Mouse (Mus musculus) neutrophil, adult 5-6 weeks (primary cell): ENCODE data around the gene Dock4. TPM values are rescaled to one million over a fixed set of nuclear protein-coding genes. Genes with fewer than 3 reads are reported as not detected.

Experiments
- ATAC-seq: fragments of 151-379, 151-347 bp; 2 replicates; pipeline ENCODE4 v1.8.0; 2017; ENCODE audit warnings: mild to moderate bottlenecking, moderate TSS enrichment; ENCODE audit not compliant: insufficient number of reproducible peaks, poor library complexity, low FRiP score, severe bottlenecking; ENCODE audit errors: extremely low read depth
- total RNA-seq: library from RNA; stranded (forward); fragments of 200-1000 nt; gene quantifications from 2 replicates; pipeline ENCODE4 v1.2.3, GENCODE M21; 2017

Gene Dock4
- total RNA-seq, 1 experiment from 2014 or later = 7.6 TPM

- ATAC-seq = no peak
Observed at GRCm38 (mm10) chr12:40794066-40794465, 348.3 kb downstream of the Dock4 start.

DNA sequence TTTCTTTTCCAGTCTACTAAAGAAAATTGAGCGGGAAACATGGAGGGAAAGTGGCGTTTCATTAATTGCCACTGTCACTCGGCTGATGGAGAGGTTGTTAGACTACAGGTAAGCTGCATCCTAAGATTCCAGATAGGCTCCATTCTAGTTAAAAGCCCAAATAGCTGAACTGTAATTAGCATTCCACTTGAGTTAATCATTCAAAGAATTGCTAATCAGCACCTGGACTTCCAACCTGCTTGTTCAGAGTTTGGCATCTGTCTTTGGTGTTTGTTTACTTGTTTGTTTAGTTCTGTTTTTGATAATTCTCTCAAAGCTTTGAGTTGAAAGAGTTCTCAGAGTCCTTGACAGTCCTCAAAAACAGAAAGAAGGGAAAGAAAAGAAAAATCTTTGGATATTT is 349.0 kb downstream of the Dock4 start:
- no peak for ATAC-seq

GRCm38 (mm10) chr12:40795768-40796167 is 350.0 kb downstream of the Dock4 start:
- ATAC-seq = no peak

DNA sequence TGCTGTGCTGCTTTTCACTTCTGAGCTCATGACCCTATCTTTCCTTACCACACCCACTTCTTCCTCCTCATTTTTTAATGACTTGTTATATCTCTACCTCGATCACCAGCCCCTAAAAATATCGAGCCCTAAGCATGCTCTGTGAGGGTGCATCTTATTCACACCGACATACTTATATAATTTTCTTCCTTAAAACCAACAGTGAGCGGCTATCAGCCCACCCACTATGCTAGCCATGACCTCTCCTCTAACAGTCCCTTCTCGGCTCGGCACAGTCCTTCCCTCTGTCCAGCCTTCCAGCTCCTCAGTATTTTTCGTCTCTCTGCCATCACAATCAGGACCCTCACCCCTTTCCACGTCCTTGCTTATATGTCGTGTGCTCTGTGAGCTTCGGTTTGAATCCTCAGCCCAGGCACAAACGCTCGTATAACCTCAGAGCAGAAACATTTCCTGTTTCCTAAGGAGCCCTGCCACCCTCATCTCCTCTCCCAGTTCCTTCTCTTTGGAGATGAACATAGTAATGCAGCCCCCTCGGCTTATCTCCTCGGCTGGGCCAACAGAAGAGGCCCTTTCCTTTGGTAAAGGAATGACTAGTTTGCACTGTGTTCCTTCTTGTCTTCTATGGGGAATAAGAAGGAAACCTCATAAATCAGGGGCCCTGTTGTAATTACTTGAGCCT is 351.2 kb downstream of the Dock4 start:
- no peak for ATAC-seq

GRCm38 (mm10) chr12:40797561-40798343 is 352.0 kb downstream of the Dock4 start:
- ATAC-seq = no peak

DNA sequence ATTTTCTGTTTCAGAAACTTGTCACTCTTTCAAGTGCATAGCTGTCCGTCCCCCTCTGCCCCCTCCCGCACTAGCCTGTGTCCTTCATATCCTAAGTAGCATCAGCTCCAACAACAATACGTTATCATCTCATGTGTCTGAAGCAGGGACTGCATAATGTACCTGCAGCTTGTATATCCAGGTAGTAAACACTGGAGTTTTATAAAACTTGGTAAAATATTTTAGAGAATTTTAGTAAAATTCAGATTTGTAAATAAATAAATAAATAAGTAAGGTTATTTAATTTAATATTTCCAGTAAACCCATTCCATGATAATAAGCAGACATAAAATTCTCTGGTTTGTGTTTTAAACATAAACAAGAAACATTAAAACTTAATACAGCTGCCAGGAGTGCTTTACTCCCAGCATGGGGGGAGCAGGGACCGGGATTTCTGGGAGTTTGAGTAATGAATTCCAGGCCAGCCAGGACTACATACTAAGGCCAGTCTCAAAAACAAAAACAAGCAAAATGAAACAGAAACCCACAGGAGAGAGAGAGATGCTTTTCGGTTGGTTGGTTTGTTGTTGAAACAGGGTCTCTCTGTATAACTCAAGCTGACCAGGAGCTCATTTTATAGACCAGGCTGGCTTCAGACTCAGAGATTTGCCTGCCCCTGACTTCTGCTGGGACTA is 352.7 kb downstream of the Dock4 start:
- no peak for ATAC-seq

GRCm38 (mm10) chr12:40801456-40801855 is 355.7 kb downstream of the Dock4 start:
- no peak for ATAC-seq

- ATAC-seq = no peak
Observed at GRCm38 (mm10) chr12:40805257-40805656, 359.5 kb downstream of the Dock4 start.

DNA sequence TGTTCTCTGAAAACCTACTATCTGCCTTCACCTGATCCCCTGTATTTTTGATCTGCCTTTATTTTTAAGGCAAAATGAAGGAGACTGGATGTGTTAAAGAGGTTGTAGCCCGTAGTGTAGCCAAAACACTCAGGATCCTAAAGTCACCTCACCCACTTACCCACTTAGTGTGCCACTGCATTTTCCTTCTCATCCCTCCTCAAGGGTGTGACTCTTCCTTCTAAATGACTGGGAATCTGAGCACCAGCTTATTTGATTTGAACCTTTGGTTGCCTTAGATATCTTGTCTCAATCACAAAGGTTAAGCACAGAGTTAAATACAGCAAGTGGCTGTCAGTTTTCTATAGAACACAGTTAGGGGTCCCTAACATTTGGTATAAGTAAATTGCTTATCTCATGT is 362.2 kb downstream of the Dock4 start:
- no peak for ATAC-seq

DNA sequence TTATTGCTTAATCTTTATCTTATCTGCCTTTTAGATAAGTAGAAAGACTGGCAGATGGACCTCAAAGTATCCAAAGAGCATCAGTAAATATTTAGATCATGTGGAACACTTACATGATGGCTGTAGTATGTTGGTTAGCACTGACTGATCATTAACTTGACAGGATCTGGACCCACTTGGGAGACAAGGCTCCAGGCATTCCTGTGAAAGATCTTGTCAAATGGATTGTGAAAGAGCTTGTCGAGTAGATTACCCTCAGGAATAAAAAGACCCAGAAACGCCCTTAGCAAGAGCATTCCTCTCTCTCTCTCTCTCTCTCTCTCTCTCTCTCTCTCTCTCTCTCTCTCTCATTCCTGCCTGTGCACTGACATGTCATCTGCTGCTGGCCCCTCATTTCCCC is 367.7 kb downstream of the Dock4 start:
- no peak for ATAC-seq

GRCm38 (mm10) chr12:40814659-40815363 is 369.1 kb downstream of the Dock4 start:
- ATAC-seq = no peak

- no peak for ATAC-seq
Observed at GRCm38 (mm10) chr12:40818046-40818708, 372.4 kb downstream of the Dock4 start.

GRCm38 (mm10) chr12:40823631-40824030 is 377.9 kb downstream of the Dock4 start:
- ATAC-seq = no peak

DNA sequence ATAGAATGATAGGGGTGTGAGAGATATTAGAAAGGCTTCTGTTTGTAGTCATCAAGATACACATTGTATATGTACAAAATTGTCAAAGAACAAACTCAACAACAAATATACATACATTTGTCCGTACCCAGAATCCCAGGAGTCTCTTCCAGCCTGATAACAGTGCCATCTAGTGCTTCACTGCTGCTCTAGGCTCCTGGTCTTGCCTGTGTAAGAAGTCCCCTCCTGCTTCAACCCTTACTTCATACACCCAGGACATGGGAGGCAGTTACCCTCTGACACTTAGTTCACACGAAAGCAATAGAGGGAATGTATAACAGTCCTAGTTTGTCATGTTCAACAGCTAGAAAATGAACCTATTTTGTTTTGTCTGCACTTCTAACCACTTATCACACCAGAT is 378.5 kb downstream of the Dock4 start:
- ATAC-seq = no peak

- ATAC-seq = no peak
Observed at GRCm38 (mm10) chr12:40825935-40826460, 380.2 kb downstream of the Dock4 start.

- ATAC-seq = no peak
Observed at GRCm38 (mm10) chr12:40826491-40826890, 380.7 kb downstream of the Dock4 start.

GRCm38 (mm10) chr12:40828025-40828424 is 382.3 kb downstream of the Dock4 start:
- ATAC-seq = no peak

DNA sequence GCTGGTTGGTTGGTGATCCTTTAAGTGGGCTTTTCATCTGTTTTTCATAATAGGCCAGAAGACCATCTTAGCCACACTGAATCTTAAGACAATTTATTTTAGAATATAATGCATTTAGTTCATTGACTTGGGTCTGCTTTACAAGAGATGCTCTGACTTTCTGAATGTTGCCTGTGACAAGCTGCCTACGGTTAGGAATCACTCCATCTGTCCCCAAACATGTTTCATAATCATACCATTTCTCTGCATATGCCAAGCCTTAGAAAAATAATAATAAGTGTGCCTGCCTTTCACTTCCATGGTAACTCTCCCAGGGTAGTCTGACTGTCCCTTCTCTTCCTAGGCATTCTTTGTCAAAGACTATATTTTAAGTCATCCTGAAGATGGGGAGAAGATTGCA is 383.5 kb downstream of the Dock4 start:
- no peak for ATAC-seq

DNA sequence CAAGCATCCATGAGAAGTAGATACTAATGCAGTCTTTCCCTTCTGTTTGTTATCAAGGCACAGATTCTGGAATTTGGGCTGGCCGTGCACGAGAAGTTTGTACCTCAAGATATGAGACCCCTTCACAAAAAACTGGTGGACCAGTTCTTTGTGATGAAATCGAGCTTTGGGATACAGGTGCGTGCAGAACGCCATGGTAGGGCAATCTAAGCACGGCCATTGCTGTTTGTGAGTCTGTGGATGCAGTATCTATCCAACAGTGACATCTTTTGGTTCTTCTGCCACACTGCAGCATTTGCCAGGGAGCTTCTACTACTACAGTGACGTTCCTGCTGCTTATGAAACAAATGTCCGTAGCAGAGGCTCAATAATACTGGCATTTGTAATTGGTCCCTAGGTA is 386.4 kb downstream of the Dock4 start:
- no peak for ATAC-seq
